Mouse (Mus musculus): ENCODE data around the gene Mcemp1.
A peak's percentile ranks its signal among the peaks of the same experiment; 100 is the strongest.

Gene Mcemp1

DNA sequence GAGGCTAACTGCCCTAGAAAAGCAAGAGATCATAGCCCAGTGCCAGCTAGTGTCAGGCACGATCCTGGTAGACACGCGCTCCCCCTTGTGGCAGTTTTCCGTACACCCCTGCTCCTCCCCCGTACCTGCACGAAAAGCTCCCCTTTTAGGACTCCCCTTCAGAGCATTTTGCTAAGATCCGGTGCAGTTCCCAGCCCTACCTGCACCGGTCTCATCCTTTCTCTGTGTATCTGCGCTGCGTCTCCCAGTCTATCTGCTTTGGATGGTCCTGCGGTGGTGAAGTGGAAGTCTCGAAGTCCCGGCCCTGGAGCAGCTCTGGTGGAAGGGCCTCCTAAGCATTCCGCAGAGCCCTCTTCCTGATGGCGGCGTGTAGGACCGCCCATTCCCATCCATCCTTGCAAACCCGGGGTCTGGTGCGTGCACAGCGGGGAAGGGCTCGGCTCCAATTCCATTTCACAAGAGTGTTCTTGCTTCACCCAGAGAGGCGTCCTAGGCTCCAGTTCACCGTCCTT lies 6.5 kb downstream of the Mcemp1 start, which contains the start of gene Fcor:
Gene Fcor, minus strand, starts transcription at position 383 of the 512 bp plus-strand sequence.
- DNase-seq (ENCODE audit: low spot score in 2 of 2), result peak; percentile 72 to 76

DNA sequence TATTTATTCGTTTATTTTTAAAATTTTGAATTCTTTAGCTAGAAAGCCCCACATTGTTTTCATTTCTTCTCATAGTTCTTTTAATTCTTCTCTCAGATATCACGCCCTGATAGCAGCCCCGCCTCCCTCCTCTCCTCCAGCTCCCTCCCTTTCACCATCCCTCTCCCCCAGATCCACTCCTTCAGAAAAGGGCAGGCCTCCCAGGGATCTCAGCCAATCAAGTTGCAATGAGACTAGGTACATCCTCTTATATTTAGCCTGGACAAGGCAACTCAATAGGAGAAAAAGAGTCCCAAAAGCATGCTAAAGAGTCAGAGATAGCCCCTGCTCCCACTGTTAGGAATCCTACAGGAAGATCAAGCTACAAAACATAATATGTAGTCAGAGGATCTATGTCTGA lies 9.1 kb downstream of the Mcemp1 start:
- DNase-seq (ENCODE audit: low spot score in 2 of 2), result no peak

DNA sequence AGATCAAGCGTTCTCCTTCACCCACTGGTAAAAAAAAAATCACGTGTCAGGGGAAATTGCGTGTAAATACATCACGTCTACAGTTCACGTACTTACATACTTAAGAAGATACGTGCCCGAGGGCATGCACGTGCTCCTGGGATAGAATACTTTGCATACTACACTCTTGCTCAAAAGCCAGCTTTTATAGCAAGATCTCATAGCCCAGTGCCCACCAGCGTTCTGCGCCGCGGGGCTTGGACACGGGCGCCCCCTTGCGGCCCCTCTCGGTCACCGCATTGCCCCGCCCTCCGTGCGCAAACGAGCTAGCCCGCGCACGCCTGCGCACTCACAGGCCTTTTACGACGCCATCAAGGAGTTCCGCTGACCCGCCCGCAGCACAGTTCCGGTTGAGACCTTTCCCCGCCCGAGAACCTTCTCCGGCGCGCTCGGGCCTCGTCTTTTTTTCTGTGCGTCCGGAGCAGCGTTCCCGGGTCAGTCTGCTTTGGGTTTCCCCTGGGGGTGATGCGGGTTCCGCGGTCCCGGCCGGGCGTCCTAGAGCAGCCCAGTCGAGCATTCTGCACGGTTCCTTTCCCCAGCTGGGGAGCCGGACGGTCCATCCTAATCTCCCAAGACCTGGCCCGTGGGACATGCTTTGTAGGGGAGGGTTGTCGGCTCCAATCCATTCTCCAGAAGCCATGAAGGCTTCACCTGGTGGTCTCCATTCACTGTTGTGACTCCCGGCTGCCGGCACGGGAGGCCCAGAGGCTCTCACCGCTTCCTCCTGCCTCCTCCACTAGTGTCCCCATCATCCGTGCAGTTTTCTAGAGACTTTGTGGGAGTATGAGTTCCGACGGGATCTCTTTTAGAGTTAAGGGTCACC lies 10.8 kb downstream of the Mcemp1 start, which contains the start of gene Trappc5:
Gene Trappc5, plus strand, starts transcription at position 169 of the 862 bp plus-strand sequence.
- DNase-seq (ENCODE audit: low spot score in 2 of 2), result peak; percentile 86 to 91

DNA sequence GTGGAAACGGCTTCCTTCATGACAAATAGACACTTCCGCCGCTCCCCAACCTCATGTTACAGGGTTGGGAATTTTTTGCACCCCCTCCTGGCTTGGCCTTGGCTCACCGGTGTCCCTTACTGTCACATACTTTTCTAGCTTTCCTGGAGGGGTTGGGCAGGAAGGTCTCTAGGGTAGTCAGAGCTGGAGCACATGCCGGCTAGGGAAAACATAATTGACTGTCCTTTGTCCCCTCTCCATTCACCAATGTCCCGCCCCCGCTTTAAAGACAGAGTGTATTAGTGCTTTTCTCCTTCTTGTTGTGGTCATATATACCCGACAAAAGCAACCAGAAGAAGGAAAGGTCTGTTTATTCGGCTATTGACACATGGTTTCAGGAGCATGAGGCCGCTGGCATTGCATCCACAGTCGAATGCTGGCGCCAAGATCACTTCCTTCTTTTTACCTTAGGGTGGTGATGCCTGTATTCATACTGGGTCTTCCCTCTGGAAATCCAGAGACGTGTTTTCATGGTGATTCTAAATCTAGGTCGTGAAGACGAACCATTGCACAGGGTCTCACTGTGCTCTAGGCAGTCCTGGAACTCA lies 11.5 kb downstream of the Mcemp1 start:
- no peak for DNase-seq (ENCODE audit: low spot score in 2 of 2)

DNA sequence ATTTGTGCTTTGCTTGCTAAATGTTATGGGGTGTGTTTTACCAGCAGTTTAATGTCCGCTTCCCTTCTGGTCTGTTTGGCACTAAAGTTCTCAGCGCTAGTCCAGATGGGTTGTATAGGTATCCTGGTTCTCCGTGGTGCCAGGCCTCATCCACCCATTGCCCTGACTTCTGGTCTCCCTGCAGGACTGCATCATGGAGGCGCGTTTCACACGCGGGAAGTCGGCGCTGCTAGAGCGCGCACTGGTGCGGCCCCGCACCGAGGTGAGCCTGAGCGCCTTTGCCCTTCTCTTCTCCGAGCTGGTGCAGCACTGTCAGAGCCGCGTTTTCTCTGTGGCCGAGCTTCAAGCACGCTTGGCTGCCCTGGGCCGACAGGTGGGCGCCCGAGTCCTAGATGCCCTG lies 13.3 kb downstream of the Mcemp1 start:
- no peak for DNase-seq (ENCODE audit: low spot score in 2 of 2)

DNA sequence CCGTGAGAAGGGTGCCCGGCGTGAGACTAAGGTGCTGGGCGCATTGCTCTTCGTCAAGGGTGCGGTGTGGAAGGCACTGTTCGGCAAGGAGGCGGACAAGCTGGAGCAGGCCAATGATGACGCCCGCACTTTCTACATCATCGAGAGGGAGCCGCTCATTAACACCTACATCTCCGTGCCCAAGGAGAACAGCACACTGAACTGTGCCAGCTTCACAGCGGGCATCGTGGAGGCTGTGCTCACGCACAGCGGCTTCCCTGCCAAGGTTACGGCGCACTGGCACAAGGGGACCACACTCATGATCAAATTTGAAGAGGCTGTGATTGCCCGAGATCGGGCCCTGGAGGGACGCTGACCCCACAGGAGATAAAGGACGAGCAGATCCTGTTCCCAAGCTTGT lies 13.7 kb downstream of the Mcemp1 start:
- no peak for DNase-seq (ENCODE audit: low spot score in 2 of 2)

DNA sequence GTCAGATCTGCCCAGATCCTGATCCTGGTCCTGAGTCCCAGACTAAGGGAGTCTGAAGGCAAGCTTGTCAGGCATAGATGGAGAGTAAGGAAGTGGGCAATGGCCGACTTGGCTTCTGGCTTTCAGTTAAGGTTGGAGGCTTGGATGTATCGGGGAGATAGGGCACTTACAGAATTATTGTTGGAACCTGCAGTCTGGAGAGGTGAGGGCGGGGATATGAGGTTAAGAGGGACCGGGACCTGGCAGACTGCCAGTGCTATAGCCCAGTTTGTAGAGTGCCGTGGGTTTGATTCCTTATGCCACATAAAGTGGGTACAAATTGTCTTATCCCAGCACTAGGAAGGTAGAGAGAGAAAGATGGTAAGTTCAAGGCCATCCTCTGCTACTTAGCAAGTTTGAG lies 14.1 kb downstream of the Mcemp1 start:
- no peak for DNase-seq (ENCODE audit: low spot score in 2 of 2)

DNA sequence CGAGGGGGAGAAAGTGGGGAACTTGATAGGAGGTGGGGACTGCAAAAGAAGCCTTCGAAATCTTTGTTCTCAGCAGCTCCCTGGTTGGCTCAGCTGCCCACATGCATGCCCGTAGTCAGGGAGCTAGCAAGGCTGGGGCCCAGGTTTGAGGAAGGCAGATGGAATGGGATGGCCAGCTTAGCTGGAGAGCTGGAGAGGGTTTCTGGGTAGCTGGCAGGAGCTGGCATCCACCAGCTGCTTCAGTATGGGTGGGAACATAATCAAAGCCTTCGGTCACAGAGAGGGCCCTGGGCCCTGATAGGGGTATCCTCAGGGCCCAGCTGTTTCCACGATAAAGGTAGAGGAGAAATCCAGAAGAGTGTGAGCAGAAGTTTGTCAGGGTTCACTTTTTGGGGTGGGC lies 16.9 kb downstream of the Mcemp1 start:
- no peak for DNase-seq (ENCODE audit: low spot score in 2 of 2)

DNA sequence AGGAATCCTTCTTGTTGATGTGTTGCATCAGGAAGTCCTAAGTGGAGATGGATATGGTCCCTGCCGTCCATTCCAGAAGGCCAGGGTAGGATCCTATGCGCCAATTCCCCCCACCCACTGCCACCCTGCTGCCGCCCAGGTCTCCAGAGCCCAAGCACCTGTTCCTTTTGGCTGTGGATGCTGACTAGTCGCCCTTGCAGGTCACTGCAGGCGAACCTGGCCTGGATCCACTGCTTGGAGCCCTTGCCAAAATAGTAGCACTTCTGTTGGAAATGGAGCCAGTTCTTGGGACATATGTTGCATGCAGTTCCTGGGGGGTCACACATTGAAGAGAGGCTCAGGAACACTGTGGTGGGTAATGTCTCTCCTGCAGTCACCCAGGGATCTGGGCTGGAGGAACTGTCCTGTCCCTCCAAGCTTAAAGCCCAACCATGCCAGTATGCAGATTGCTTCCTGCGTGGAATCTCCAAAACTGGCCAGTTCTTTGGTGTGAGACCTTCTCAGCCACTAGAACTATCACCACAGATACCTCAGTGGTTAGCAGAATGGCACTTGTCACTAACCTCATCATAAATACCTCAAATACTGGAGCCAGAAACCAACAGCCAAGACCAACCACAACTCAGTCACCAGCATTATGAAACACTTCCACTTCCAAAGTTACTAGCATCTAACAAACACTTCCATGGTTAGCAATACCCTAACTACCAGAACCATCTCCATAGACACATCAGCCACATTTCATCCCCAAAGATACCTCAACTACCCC lies 18.0 kb downstream of the Mcemp1 start:
- DNase-seq (ENCODE audit: low spot score in 2 of 2), result no peak

DNA sequence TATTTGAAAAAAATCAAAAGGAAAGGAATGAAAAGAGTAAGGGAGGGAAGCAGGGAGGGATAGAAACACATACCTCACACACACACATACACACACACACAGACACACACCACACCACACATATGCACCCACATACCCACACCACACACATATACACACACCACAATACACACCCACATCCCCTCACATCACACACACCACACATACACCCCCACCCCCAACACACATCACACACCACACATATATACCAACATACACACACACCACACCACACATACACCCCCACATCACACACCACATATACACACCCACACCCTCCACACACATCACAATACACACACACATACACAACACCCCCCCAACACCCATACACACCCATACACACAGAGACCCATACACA lies 19.0 kb downstream of the Mcemp1 start:
- DNase-seq (ENCODE audit: low spot score in 2 of 2), result no peak

DNA sequence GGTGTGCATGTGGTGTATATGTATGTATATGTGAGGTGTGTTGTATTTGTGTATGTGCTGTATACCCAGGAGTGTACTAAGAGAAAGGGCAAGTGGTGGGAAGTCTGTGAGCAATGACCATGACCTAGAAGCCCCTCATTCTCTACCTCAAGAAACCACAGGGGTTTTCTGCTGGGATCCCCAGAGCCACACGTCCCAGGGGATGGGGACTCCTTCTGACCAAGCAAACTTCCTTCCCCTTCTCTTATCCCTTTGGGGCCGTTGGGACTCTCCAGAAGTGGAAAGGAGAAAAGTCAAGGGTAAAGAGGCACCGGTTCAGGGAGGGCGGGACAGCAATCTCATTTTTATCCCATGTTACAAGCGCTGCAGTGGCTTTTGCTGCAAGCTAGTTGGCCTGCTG lies 19.9 kb downstream of the Mcemp1 start:
- no peak for DNase-seq (ENCODE audit: low spot score in 2 of 2)

DNA sequence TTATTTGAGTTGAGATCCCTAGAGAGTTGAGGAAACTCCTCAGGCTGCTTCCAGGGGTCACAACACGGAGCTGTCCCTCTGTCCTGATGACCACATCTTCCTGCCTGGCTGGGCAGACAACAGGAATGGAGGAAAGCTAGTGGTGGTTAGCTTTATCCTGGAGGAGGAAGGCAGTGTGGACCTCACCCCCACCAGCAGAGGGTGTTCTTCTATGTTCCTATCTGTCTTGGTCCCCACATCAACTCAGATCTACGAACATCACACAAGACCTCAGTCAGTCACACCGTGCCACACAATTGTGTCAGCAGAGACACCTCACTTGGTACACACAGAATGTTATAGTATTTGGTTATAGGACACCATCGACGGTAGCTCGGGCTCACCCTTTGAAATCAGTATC lies 22.0 kb downstream of the Mcemp1 start:
- DNase-seq (ENCODE audit: low spot score in 2 of 2), result no peak

DNA sequence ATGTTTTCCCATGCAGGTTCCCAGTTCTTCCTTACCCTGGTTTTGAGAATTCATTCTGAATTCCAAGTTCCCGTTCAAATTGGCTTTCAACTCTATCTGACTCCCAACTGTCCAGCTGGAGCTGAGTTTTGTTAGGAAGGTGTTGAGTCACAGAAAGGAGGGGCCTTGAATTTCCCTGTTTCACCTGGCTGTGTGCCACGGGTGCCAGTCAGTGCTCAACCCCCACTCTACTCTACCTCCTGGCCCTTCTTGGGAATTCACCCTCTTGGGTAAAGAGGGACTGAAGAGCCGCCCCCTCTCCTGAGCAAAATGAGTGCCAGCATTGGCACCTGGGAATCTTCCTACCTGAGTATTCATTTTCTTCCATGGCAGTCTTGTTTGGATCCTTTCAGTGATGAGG lies 25.2 kb downstream of the Mcemp1 start:
- no peak for DNase-seq (ENCODE audit: low spot score in 2 of 2)

DNA sequence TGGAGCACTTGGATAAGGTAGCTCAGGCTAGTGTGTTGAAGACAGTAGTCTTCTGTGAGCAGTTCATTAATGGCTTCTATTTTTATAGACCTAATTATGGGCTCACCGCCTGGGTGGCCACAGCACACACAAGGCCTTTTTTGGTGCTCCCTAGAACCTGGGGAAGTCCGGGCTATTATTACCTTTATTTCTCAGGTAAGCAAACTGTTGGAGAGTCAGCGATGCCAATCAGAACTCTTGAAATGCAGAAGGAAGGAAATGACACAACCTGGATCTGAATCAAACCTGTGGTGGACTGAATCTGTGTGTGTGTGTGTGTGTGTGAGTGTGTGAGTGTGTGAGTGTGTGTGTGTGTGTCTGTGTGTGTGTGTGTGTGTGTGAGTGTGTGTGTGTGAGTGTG lies 28.6 kb downstream of the Mcemp1 start, which contains the start of gene Fcer2a:
Gene Fcer2a, minus strand, starts transcription at position 55 of the 400 bp plus-strand sequence.
- DNase-seq (ENCODE audit: low spot score in 2 of 2), result no peak

DNA sequence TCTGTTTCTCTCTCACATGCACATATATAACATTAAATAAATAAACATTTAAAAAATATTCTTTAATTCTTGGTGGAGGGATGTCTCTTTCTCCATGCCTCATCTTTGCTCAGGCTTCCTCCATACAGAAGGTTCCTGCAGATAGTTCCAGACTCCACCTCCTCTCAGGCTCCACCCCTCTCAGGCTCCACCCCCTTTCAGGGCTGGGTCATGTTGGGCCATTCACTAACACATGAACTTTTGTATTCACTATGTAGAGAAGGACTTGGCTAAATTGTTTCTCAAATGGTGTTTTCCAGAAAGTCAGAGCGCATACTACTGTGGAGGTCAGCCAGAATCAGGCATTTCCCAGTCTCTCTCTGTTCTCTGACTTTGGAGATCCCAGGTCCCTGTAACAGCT lies 35.9 kb downstream of the Mcemp1 start:
- DNase-seq (ENCODE audit: low spot score in 2 of 2), result no peak

DNA sequence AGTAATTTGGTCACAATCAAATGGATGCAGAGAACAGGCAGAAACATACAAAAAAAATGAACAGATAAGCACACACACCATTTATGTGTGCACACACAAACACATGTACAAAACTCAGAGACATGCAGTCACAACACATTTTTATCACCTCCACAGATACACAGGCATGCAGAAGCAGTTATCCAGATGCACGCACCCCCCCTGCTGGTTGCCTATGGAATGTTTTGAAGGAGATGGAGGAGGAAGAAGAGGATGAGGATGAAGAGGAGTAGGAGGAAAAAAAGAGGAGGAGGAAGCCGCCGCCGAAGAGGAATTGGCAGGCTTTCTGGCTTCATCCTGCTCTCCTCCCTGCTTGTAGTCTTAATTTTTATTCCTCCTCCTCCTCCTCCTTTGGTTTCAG lies 40.2 kb downstream of the Mcemp1 start:
- DNase-seq (ENCODE audit: low spot score in 2 of 2), result no peak

DNA sequence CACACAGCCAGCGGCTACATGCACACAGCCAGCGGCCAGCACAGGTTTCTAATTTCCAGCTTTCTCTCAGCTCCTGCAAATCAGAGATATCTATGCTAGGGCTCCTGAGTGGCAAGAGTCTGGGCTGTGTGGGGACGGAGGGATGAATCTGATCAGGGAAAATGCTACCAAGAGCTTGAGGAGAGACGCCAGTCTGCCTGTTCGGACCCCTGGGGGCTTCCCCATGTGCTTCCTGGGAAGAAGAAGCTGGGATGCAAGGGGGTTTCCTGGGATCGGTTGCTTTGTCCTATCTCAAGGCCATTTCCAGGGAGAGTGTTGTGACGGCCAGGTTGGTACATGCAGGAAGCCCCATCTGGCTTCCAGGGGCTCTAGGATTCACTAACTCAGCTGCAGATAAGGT lies 42.1 kb downstream of the Mcemp1 start:
- no peak for DNase-seq (ENCODE audit: low spot score in 2 of 2)

DNA sequence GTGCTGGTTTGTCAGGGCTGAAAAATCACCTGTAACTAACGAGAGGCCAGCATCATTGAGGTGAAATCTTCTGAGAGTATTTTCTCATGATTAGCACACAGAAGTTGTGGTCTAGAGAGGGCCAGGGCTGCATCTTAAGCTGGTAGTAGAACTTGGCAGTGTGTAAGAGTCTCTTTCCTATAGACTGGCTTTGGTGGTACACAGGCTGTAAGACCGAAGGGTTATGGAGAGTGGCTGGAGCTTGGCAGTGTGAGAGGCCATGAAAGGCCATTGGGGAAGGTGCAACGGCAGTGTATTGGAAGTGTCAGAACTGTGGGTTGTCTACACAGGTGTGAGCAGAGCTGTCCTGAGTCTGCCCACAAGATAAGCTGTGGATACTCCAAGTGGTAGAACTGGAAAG lies 44.8 kb downstream of the Mcemp1 start:
- no peak for DNase-seq (ENCODE audit: low spot score in 2 of 2)

DNA sequence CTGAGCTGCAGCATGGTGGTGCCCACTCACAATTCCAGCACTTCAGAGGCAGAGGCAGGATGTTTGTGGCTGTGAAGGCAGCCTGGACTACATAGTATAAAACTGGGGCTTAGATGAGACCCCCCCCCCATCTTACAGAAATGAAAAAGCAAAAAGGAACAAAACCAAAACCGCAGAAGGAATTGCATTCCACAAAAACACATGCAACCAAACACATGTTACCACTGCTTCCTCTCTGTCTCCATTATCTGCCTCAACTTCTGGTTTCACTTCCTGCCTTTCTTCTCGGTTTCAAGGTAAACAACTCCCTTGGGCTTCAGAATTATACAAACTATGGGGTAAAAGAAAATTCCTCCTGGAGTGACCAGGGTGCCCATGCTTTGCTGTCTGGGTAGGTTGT lies 46.1 kb downstream of the Mcemp1 start:
- DNase-seq (ENCODE audit: low spot score in 2 of 2), result no peak

DNA sequence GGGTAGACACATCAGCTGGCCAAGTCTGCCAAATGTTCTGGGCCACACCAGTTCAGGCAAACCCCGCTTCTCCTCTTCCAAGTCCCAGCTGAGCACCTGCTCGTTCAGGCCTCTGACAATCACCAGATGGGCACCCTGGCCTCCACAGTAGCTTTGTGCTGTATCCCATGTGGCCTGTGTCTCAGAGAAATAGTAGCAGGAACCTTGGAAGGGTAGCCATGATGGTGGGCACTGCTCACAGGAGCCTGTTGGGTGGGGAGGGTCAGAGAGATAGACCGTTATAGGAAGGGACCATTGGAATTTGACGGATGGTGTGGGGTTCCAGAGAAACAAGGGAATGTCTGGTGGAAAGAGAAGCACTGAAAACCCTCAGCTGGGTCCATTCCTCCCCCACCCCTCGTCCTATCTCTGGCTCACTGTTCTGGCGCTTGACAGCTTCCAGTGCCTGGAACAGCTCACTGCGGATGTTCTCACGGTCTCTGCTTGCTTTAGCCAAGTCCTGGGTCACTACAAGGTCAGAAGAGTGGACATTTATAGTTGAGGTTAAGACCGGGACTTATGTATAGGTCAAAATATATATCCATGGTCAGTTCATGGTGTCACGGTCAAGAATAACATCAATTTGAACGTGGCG lies 51.9 kb downstream of the Mcemp1 start:
- DNase-seq (ENCODE audit: low spot score in 2 of 2), result no peak

DNA sequence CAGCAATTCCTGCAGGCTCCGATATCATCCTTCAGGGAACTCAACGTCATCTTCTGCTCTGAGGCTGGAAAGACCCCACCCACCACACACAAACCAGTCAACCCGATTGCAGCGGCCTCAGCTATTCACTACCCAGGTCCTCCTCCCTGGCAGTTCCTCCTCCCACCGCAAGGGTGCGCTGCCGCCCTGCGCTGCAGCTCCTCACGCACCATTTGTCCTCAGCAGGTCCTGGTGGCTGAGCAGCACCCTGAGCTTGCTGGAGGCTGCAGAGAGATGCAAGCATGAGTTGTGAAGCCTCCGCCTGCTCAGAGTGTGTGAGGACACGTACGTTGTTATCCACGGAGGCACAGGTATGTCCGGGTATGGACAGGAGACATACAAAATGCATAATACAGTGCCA lies 53.0 kb downstream of the Mcemp1 start:
- DNase-seq (ENCODE audit: low spot score in 2 of 2), result peak; percentile 35 to 56

Measured in urinary bladder, adult 18-20 months (tissue).